Mouse (Mus musculus): Measurements from ENCODE around the gene Tmed1.

- TF ChIP-seq EP300 (IDR thresholded peaks at IDR 0.05; ENCODE audit: low read depth): no peak
- no peak for TF ChIP-seq CTCF (IDR thresholded peaks at IDR 0.05; ENCODE audit: low read depth)
Measured at GRCm38 (mm10) chr9:21503352-21503751, 6.7 kb downstream of the Tmed1 start.

Data from liver, embryonic 14.5 days (tissue).